Mouse (Mus musculus) heart, postnatal 25 days (tissue): ENCODE results near the gene Ikzf1. TPM values are rescaled to one million over a fixed set of nuclear protein-coding genes. Genes with fewer than 3 reads are reported as not detected.
A peak's percentile ranks its signal among the peaks of the same experiment; 100 is the strongest.

ENCODE experiments used
- DNase-seq: peaks from one replicate; pipeline ENCODE4 v3.0.0; 2022; ENCODE audit warnings: low spot score
- intact Hi-C: fragments of 180-260 bp; cut with DNase I; formaldehyde crosslinking; loops from one replicate; pipeline ENCODE4 v1.15.1; 2025
- total RNA-seq, 2 experiments: library from RNA; stranded (reverse); gene quantifications; 2 replicates each; pipeline ENCODE4 v1.2.3; 2021

The Ikzf1 gene
- 1 to 10 TPM; 1.8 to 2.2 TPM for total RNA-seq

DNA sequence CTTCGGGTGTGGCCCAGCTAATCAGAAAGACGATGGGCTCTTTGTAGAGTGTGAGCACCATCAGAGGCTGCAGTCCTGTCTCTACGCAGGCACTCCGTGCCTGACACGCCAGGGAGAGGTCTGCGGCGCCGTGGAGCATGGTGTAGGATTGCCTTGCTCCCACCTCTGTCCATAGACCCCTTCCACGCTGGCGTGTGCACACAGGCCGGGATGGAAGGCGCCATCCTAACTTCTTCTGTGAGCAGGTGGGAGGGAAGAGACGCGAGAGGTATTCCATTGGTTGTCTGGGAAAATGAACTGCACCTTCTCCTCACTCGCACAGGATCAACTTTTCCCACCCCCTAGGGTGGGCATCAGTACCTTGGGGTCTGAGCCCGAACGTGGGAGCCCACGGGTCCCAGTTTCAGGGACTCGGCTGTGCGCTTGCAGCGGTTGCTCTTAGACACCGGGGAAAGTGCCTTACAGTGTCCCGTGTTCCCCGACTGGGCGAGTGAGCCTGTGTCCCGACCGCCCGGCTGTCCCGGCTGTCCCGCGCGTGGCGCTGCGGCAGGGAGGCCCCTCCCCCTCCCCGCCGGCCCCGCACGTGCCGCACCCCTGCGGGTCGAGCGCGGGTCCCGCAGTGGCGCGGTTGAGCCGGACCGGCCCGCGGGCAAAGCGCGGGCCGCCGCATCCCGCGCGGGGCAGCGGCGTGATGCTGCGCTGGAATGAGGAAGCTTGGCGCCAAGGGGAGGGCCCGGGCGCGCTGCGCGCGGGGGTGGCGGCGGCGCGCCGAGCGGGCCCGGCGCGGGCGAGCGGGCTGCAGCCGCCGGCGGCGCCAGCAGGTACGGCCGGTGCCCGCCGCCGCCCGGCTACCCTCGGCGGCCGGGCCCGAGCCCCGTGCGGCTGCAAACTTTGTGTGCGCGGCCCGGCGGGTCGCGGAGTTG lies at the start of gene Ikzf1:
Ikzf1 (plus strand) TSS at position 74 of the 923 bp plus-strand sequence.
- intact Hi-C loops: no loop called here
- no peak for DNase-seq

- DNase-seq: no peak
- intact Hi-C loops: no loop called here
These were observed 40.5 kb upstream of the Ikzf1 start for GRCm38 (mm10) chr11:11644303-11644702.

- intact Hi-C loops: no loop called here
- no peak for DNase-seq
These were observed 28.4 kb upstream of the Ikzf1 start for GRCm38 (mm10) chr11:11656388-11656787.

DNA sequence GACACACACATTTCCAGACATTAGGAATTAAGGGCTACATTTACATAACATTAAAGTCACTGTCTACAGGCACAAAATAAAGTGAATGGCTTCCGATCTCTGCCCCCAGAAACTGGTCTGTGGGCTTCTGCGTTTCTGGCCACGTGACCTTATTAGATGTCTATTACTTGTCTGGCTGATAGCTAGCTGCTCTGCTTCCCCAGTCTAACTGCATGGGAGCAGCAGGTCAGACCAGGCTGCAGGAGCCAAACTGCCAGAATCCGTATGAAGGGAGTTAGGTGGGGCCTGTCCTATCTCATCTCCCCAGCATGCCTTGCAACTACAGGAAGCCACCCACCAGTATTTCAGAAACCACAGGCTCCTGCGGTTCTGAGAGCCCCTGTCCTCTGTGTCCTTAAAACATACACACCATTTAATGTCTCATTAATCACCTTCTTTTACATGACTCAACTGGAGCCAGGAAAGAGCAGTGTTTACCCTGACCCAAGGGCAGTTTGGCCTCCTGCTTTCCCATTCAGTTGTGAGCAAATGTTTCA lies 27.7 kb upstream of the Ikzf1 start:
- no peak for DNase-seq
- intact Hi-C loops: no loop called here

DNA sequence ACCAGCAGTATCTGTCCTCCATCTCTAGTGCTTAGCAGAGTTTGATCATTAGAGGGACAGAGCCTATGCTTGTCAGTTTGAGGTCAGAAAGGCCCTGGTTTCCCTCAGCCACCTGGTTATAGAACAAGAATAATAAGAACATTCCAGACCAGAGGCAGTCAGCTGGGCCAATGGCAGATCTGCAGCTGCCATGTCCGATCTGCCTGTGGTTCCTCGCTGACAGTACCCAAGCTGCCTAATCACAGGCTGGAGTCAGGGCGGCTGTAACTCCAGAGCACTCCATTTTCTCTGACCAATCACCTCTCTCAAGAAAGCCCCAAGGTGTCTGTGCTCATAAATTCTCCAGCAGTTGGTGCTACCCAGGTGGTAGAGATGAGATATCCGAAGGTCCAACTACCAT lies 27.2 kb upstream of the Ikzf1 start:
- no peak for DNase-seq
- intact Hi-C loops: no loop called here

DNA sequence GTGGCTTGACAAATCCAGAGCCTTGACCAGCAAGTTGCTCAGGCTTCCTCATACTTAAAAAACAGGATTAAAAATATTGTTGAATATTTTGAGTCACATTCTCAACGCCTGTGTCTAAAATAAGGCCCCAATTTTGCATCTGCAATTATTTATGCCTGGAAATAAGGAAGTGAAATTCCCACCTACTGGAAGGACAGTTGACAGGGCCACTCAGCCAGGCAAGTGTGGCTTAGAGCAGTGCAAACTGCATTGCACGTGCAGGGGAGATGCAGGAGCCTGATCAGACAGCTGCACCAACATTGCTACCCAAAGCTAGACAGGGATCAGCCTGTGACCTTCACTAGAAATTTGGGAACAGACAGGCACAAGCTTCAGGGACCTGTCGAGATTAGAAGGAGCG lies 26.0 kb upstream of the Ikzf1 start:
- intact Hi-C loops: no loop called here

GRCm38 (mm10) chr11:11660651-11661050 lies 24.2 kb upstream of the Ikzf1 start:
- DNase-seq: no peak
- intact Hi-C loops: no loop called here

More for the DNA sequence above, 26.0 kb upstream of the Ikzf1 start:
- no peak for DNase-seq

DNA sequence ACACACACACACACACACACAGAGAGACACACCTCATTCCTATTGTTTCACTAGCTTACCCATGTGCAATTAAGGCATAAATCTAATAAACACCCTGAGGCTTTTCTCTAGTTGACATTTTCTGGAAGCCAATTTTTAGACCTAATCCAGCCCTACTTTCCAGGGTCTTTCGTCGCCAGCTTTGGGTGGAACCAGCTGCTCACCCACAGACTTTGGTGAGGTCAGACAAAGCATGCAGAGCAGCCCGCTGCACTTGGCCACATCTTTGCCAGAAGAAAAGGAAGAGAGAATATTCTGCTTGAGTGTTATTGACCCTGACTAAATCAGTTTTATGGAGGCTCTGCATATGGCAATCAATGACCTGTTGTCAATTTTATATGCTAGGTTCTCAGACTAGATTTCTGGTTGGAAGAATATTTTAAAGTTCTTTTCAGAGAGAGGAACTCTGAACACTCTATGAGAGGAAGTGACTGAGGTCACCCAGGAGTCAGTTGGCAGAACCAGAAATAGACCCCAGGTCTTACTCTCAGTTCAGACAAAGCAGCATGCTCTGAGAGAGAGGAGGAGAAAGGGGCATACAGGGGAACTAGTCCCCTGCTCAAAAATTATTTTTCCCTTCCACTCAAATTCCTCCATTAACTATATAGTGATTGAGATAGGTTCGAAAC lies 17.4 kb upstream of the Ikzf1 start:
- DNase-seq: no peak

DNA sequence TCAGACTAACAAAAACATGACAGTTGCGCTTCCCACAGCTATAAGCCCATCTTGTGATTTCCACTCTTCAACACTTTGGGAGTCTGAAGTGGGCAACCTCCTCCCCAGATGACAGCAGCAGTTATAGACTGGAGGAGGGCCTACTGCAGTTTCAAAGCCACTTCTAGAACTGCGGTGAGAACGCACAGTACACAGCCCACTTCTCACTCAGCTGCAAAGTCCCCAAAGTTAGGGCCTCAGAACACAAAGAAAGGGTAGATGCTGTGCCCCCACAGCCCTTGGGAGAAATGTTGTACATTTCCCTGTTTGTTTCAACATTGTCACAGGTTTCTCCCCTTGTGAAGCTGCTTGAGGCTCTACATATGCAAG lies 16.9 kb upstream of the Ikzf1 start:
- intact Hi-C loops: no loop called here
- DNase-seq: no peak

More for the DNA sequence above, 17.4 kb upstream of the Ikzf1 start:
- intact Hi-C loops: no loop called here

- no peak for DNase-seq
- intact Hi-C loops: no loop called here
These were observed 11.8 kb upstream of the Ikzf1 start for GRCm38 (mm10) chr11:11672974-11673373.

DNA sequence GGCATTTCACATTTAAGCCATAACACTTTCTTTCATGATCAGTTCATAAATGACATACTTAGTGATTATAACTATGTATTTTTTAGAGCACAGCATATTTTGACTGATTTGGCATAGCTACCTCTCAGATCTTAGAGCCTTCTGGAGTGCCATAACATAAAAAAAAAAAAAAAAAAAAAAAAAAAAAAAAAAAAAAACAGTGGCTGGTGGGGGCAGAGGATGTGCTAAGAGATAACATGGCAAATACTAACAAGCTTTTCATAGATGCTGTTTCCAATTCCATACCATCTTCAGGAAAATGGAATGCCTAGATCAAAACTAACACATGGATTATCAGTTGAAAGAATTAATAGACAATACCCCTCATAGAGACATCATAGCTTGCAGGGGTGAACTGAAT lies 9.7 kb upstream of the Ikzf1 start:
- DNase-seq: no peak
- intact Hi-C loops: no loop called here

- intact Hi-C loops: no loop called here
These were observed 8.6 kb upstream of the Ikzf1 start for GRCm38 (mm10) chr11:11676068-11676741.

DNA sequence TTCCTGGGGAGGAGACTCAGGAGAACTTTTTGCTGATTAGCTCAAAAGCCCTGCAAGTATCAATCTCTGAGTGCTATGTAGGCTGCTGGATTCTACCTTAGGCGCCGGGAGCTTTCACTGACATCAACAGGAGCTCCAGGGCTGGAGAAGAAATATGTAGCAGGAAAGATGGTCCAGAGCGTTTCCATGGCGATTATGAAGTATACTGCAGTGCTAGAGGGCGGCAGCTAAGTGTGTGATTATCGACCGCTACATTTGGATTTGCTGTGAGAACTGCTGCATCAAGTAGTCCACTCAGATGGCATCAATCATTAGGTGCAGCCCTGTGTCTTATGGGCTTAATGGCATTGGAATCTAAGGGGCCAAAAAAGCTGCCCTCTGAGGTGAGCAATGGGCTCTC lies 7.6 kb upstream of the Ikzf1 start:
- no peak for DNase-seq
- intact Hi-C loops: no loop called here

More at GRCm38 (mm10) chr11:11676068-11676741, 8.6 kb upstream of the Ikzf1 start:
- no peak for DNase-seq

GRCm38 (mm10) chr11:11678972-11679371 lies 5.8 kb upstream of the Ikzf1 start:
- DNase-seq: no peak
- intact Hi-C loops: no loop called here

DNA sequence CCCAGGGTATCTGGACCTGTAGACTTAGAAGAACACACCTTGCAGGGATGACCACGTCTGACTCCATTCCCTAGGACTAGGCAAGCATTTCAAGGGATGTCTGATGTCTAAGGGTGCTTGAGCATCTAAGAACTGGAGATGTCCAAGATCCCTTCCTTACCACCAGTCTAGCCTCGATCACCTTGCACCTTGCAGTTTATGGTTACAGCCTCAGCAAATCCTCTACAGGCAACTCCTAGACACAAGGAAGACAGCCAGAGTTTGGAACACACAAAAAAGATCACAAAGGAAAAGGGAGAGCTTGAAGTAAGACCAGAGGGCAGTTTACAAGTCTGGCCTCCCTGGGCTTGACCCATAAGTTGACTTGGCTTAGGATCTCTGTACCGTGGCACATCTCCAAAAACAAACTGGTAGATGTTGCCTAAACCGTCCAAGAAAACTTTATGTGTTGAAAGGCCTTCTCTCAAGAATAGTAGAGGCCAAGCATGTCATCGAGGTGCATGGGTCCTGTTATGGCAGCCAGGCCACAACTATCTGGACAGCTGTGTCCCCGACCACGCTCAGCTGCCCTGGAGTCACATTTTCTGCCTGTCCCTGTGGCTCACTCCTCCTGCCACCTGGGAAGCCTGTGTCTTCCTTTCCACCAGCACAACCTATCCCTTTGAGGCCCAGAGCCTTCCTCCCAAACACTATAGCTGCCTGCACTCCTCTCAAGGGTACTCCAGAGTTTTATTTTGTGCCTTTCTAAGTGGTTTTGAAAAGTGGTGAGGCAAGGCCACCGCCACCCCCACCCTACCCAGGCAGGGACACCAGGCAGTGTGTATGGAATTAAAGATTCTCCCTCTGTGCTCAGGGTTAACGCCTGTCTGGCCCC lies 510 bp upstream of the Ikzf1 start:
- intact Hi-C loops: no loop called here
- DNase-seq: no peak

DNA sequence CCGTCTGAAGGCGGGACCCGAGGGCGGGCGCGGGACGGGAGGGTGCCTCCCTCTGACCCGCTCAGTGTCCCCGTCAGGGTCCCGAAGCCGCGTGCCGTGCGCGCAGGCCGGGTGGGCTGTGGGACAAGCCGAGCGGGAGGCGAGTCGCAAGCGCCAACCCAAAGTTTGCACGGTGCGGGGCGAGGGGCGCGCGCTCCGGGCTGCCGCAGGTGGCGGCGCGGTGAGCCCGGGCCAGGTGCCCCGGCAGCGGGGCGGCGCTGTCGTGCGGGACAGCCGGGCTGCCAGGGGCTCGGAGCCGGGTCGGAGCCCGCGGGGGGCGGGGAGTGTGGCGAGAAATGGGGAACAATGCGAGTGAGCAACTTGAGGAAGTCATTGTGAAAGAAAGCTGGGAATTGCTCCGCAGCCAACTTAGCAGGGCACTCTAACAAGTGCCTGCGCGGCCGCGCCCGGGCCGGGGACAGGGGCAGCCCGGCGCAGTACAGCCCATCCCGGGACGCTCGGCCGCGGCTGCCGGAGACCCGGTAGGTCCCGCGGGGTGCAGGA lies 1.1 kb downstream of the Ikzf1 start:
- peak; percentile 33 for DNase-seq
- intact Hi-C loops: no loop called here

DNA sequence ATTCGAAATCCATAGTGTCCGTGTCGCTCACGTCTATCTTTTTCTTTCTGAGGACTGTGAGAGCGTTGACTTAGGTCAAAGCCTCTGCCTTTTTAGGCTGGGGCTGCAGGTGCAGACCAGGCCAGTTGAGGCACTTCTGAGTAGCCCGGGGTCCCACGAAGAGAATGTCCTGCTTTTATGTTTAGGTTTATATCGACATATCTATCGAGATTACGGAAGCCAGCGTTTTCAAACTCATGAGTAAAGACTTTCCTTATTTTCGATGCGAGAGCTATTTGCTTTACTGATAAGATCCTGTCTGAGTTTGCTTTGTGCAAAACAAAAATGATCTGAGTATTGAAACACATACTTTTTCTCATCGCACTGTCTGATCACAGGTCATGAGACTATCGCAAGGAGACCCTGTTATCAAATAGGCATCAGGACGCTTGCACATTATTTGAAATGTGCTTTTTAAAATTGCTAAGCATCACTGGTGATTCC lies 1.8 kb downstream of the Ikzf1 start:
- intact Hi-C loops: no loop called here
- no peak for DNase-seq

- intact Hi-C loops: no loop called here
- no peak for DNase-seq
These were observed 2.9 kb downstream of the Ikzf1 start for GRCm38 (mm10) chr11:11687551-11688185.
